Mouse (Mus musculus) monocyte, adult 5-6 weeks (primary cell): ENCODE data around the gene Cip2a. TPM values are rescaled to one million over a fixed set of nuclear protein-coding genes. Genes with fewer than 3 reads are reported as not detected.

Experiments used
- total RNA-seq: library from RNA; stranded (forward); fragments of 200-1000, 200-491, 200-594 nt; gene quantifications from 3 replicates; pipeline ENCODE4 v1.2.3, GENCODE M21; 2017

Cip2a gene
- total RNA-seq, 1 experiment from 2014 or later: 7.2 TPM

Other genes starting within 250 kb of the Cip2a start
- gene Trat1, start 222.2 kb upstream of the Cip2a start, total RNA-seq: 0.32 to 0.95 TPM (median 0.49 TPM) in 3 replicates
- gene Retnlb, start 177.3 kb upstream of the Cip2a start, total RNA-seq: not detected in 3 replicates
- 1.3 to 4.8 TPM in 2 of 3 replicates, not detected in the other for gene Retnla, start 151.6 kb upstream of the Cip2a start, total RNA-seq
- 1,186 to 1,217 TPM in 2 of 3 replicates, not detected in the other for gene Retnlg, start 121.6 kb upstream of the Cip2a start, total RNA-seq
- 8.8 to 18.0 TPM (median 15.0 TPM) in 3 replicates for gene Dzip3, start within 50 bp of the Cip2a start, total RNA-seq
- 0.19 to 0.32 TPM in 2 of 3 replicates, not detected in the other for gene Myh15, start 63.3 kb downstream of the Cip2a start, total RNA-seq